Mouse (Mus musculus) kidney, postnatal 0 days (tissue): ENCODE data around the gene Asic3. TPM values are rescaled to one million over a fixed set of nuclear protein-coding genes. Genes with fewer than 3 reads are reported as not detected.
"Not testable (repeated sequence)": the region's sequence is repeated elsewhere in the genome, so short reads cannot be mapped to it uniquely, and the experiment has no call there.

Experiments
- ATAC-seq: fragments of 200-750 bp; cut with Nextera tagmentation; replicated peaks from 2 replicates; pipeline ENCODE4 v1.8.0; 2017; ENCODE audit warnings: low read depth, moderate number of reproducible peaks, moderate TSS enrichment, moderate library complexity; ENCODE audit not compliant: low FRiP score
- DNase-seq: peaks from one replicate; pipeline ENCODE4 v3.0.0-alpha.2; 2016; ENCODE audit warnings: low spot score
- H3K27ac ChIP-seq: fragments of 300-500 bp; sonication (generic); 2 replicates; pipeline ENCODE4 v1.5.1; 2014; ENCODE audit warnings: mild to moderate bottlenecking
- H3K27me3 ChIP-seq: fragments of 300-500 bp; sonication (generic); 2 replicates; pipeline ENCODE4 v1.6.1; 2014; ENCODE audit warnings: low read length, mixed read lengths; ENCODE audit not compliant: insufficient read depth
- H3K36me3 ChIP-seq: fragments of 300-500 bp; sonication (generic); 2 replicates; pipeline ENCODE4 v1.6.1; 2014; ENCODE audit warnings: low read length, mixed read lengths; ENCODE audit not compliant: insufficient read depth
- H3K4me1 ChIP-seq: fragments of 300-500 bp; sonication (generic); replicated peaks from 2 replicates; pipeline ENCODE4 v1.6.1; 2014; ENCODE audit warnings: antibody characterized with exemption, low read length, mixed read lengths; ENCODE audit not compliant: insufficient read depth
- H3K4me2 ChIP-seq: fragments of 300-500 bp; sonication (generic); 2 replicates; pipeline ENCODE4 v1.6.1; 2014; ENCODE audit warnings: mild to moderate bottlenecking, low read length, moderate library complexity, mixed read lengths
- H3K4me3 ChIP-seq: fragments of 300-500 bp; sonication (generic); replicated peaks from 2 replicates; pipeline ENCODE4 v1.5.1; 2014; ENCODE audit warnings: low read depth, low read length
- H3K9ac ChIP-seq: fragments of 300-500 bp; sonication (generic); 2 replicates; pipeline ENCODE4 v1.6.1; 2014; ENCODE audit warnings: low read depth, low read length
- H3K9me3 ChIP-seq: fragments of 300-500 bp; sonication (generic); replicated peaks from 2 replicates; pipeline ENCODE4 v1.6.1; 2016; ENCODE audit warnings: low read length, inconsistent platforms, mixed read lengths
- CTCF ChIP-seq: IDR thresholded peaks from 2 replicates; pipeline ENCODE4 v1.5.1; 2016; ENCODE audit warnings: antibody characterized with exemption, low read depth, mild to moderate bottlenecking, moderate library complexity
- WGBS: fragments of 180-500 bp; shearing (Covaris S2); extraction: QIAGEN DNeasy Blood & Tissue Kit; methylation state at CpG from one replicate; pipeline ENCODE4 v1.1.7; 2014; 5-methylcytosine and 5-hydroxymethylcytosine counted together
- polyA plus RNA-seq: library from polyadenylated mRNA; unstranded; fragments of >200 nt; fragmentation: Nextera tagmentation; extraction: Ambion mirVana; gene quantifications from 2 replicates; pipeline ENCODE4 v1.2.1, GENCODE M21; 2015

The Asic3 gene
- polyA plus RNA-seq, 1 experiment from 2014 or later, result 0.46 TPM

GRCm38 (mm10) chr5:24391864-24392263 lies 21.3 kb upstream of the Asic3 start, which contains the start of gene Atg9b:
TSS of gene Atg9b (minus strand) at chr5:24392143.
- no peak for TF ChIP-seq CTCF
- H3K27me3 ChIP-seq, result 0 out of 2 replicates have a peak, but pooled peaks cover under 1% of the 10 kb centered on the region
- ATAC-seq, result no peak
- no peak within 1 kb of the TSS for H3K4me3 ChIP-seq
- H3K27ac ChIP-seq, result no peak within 1 kb of the TSS
- 82% methylated on average over 7 of the region's 7 CpGs for WGBS
- H3K36me3 ChIP-seq, result no peaks in the 10 kb centered on the region
- no peak for DNase-seq
- H3K9me3 ChIP-seq, result no peaks in the 10 kb centered on the region
- H3K4me2 ChIP-seq, result no peak within 1 kb of the TSS
- no peak within 1 kb of the TSS for H3K9ac ChIP-seq
- H3K4me1 ChIP-seq, result peaks cover 11% of the 10 kb centered on the region; the same call in 1 of the 2 replicates

GRCm38 (mm10) chr5:24392724-24393123 lies 20.5 kb upstream of the Asic3 start:
- WGBS, result 73% methylated on average over 7 of the region's 7 CpGs
- no peak for TF ChIP-seq CTCF
- H3K9ac ChIP-seq, result no peak overlapping the region
- no peak overlapping the region for H3K27ac ChIP-seq
- no peak for DNase-seq
- H3K4me2 ChIP-seq, result no peak overlapping the region
- H3K4me1 ChIP-seq, result peaks cover 6% of the 10 kb centered on the region; the same call in 1 of the 2 replicates
- H3K9me3 ChIP-seq, result no peaks in the 10 kb centered on the region
- ATAC-seq, result no peak
- H3K4me3 ChIP-seq, result no peak overlapping the region
- H3K36me3 ChIP-seq, result no peaks in the 10 kb centered on the region
- H3K27me3 ChIP-seq, result no peaks in the 10 kb centered on the region

GRCm38 (mm10) chr5:24393392-24393997 lies 19.7 kb upstream of the Asic3 start, which contains the start of gene Abcb8:
TSS of gene Abcb8 (plus strand) at chr5:24393663.
- ATAC-seq (no peak), DNase-seq (peak; percentile 88)
- Histone ChIP-seq H3K9ac (peak within 1 kb of the TSS; percentile 64; the same call in 1 of the 2 replicates), H3K4me3 (peak within 1 kb of the TSS; percentile 65), H3K36me3 (no peaks in the 10 kb centered on the region), H3K27me3 (no peaks in the 10 kb centered on the region), H3K27ac (peak within 1 kb of the TSS; percentile 82), H3K4me1 (no peaks in the 10 kb centered on the region; the same call in 1 of the 2 replicates), H3K9me3 (no peaks in the 10 kb centered on the region), H3K4me2 (peak within 1 kb of the TSS; percentile 53)
- WGBS, result 25% methylated on average over 7 of the region's 7 CpGs
- TF ChIP-seq CTCF, result peak; percentile 90

- under 1% methylated on average over 36 of the region's 36 CpGs for WGBS
- TF ChIP-seq CTCF, result peak; percentile 90
- peak; percentile 97 for ATAC-seq
These were observed 18.9 kb upstream of the Asic3 start for GRCm38 (mm10) chr5:24394165-24394894.

GRCm38 (mm10) chr5:24396254-24396653 lies 16.9 kb upstream of the Asic3 start:
- not testable (repeated sequence) for H3K36me3 ChIP-seq, H3K27ac ChIP-seq, H3K9ac ChIP-seq, H3K9me3 ChIP-seq, H3K4me1 ChIP-seq, ATAC-seq, H3K4me2 ChIP-seq, H3K4me3 ChIP-seq, H3K27me3 ChIP-seq, DNase-seq
- WGBS, result 91% methylated on average over 6 of the region's 6 CpGs
- peak; percentile 24; the same call in 1 of the 2 replicates for TF ChIP-seq CTCF

More at GRCm38 (mm10) chr5:24394165-24394894, 18.9 kb upstream of the Asic3 start:
- Histone ChIP-seq H3K4me2 (peak overlapping the region; percentile 53), H3K27me3 (no peaks in the 10 kb centered on the region), H3K4me3 (peak overlapping the region; percentile 65), H3K27ac (peak overlapping the region; percentile 82), H3K9me3 (no peaks in the 10 kb centered on the region), H3K4me1 (no peaks in the 10 kb centered on the region; the same call in 1 of the 2 replicates), H3K9ac (peak overlapping the region; percentile 64; the same call in 1 of the 2 replicates), H3K36me3 (no peaks in the 10 kb centered on the region)
- peak; percentile 97 for DNase-seq

GRCm38 (mm10) chr5:24399686-24400085 lies 13.5 kb upstream of the Asic3 start:
- Histone ChIP-seq H3K4me2 (no peak overlapping the region), H3K4me1 (no peaks in the 10 kb centered on the region; the same call in 1 of the 2 replicates), H3K27me3 (no peaks in the 10 kb centered on the region), H3K4me3 (no peak overlapping the region), H3K9me3 (no peaks in the 10 kb centered on the region), H3K27ac (no peak overlapping the region), H3K36me3 (peaks cover 17% of the 10 kb centered on the region), H3K9ac (no peak overlapping the region)
- no peak for ATAC-seq
- no peak for DNase-seq
- 86% methylated on average over 10 of the region's 10 CpGs for WGBS
- no peak for TF ChIP-seq CTCF
